Mouse (Mus musculus): ENCODE data around the gene Inip. TPM values are rescaled to one million over a fixed set of nuclear protein-coding genes. Genes with fewer than 3 reads are reported as not detected.

The Inip gene
- total and polyA plus RNA-seq, 2 experiments from 2014 or later = 20.8 to 35.8 TPM

GRCm38 (mm10) chr4:59823470-59823869, 22.1 kb upstream of the Inip start:
- H3K4me1 ChIP-seq (ENCODE audit: insufficient read depth, low read length) = no peaks in the 10 kb centered on the region
- H3K9me3 ChIP-seq (ENCODE audit: low read length) = no peaks in the 10 kb centered on the region
- H3K27me3 ChIP-seq (ENCODE audit: insufficient read depth, low read length) = no peaks in the 10 kb centered on the region
- no peak overlapping the region for H3K27ac ChIP-seq (ENCODE audit: low read depth, low read length)
- no peak overlapping the region for H3K4me3 ChIP-seq (ENCODE audit: low read depth, low read length)
- DNase-seq (ENCODE audit: low spot score) (peak; percentile 65), ATAC-seq (ENCODE audit: low FRiP score) (no peak)
- TF ChIP-seq CTCF (IDR thresholded peaks at IDR 0.05) = no peak
- H3K9ac ChIP-seq (replicated peaks; ENCODE audit: low read length, poor library complexity, severe bottlenecking) = no peak overlapping the region
- H3K4me2 ChIP-seq (ENCODE audit: low read depth, low read length, poor library complexity, severe bottlenecking) = no peak overlapping the region
- no peaks in the 10 kb centered on the region for H3K36me3 ChIP-seq (ENCODE audit: insufficient read depth, low read length)
- WGBS = 68% methylated on average over 7 of the region's 7 CpGs

GRCm38 (mm10) chr4:59822119-59822518, 20.7 kb upstream of the Inip start:
- WGBS = 81% methylated on average over 4 of the region's 4 CpGs
- ATAC-seq (ENCODE audit: low FRiP score) (no peak), DNase-seq (ENCODE audit: low spot score) (no peak)
- H3K36me3 ChIP-seq (ENCODE audit: insufficient read depth, low read length) = no peaks in the 10 kb centered on the region
- no peaks in the 10 kb centered on the region for H3K27me3 ChIP-seq (ENCODE audit: insufficient read depth, low read length)
- no peaks in the 10 kb centered on the region for H3K9me3 ChIP-seq (ENCODE audit: low read length)
- H3K9ac ChIP-seq (replicated peaks; ENCODE audit: low read length, poor library complexity, severe bottlenecking) = no peak overlapping the region
- H3K4me3 ChIP-seq (ENCODE audit: low read depth, low read length) = no peak overlapping the region
- no peaks in the 10 kb centered on the region for H3K4me1 ChIP-seq (ENCODE audit: insufficient read depth, low read length)
- H3K4me2 ChIP-seq (ENCODE audit: low read depth, low read length, poor library complexity, severe bottlenecking) = no peak overlapping the region
- H3K27ac ChIP-seq (ENCODE audit: low read depth, low read length) = no peak overlapping the region
- TF ChIP-seq CTCF (IDR thresholded peaks at IDR 0.05) = no peak

GRCm38 (mm10) chr4:59821516-59821915, 20.1 kb upstream of the Inip start:
- TF ChIP-seq CTCF (IDR thresholded peaks at IDR 0.05) = no peak
- Histone ChIP-seq H3K4me2 (ENCODE audit: low read depth, low read length, poor library complexity, severe bottlenecking) (no peak overlapping the region), H3K9ac (replicated peaks; ENCODE audit: low read length, poor library complexity, severe bottlenecking) (no peak overlapping the region), H3K4me1 (ENCODE audit: insufficient read depth, low read length) (no peaks in the 10 kb centered on the region), H3K27me3 (ENCODE audit: insufficient read depth, low read length) (no peaks in the 10 kb centered on the region), H3K36me3 (ENCODE audit: insufficient read depth, low read length) (no peaks in the 10 kb centered on the region), H3K9me3 (ENCODE audit: low read length) (no peaks in the 10 kb centered on the region), H3K4me3 (ENCODE audit: low read depth, low read length) (no peak overlapping the region), H3K27ac (ENCODE audit: low read depth, low read length) (no peak overlapping the region)
- 91% methylated on average over 1 of the region's 1 CpGs for WGBS
- DNase-seq (ENCODE audit: low spot score) = no peak
- ATAC-seq (ENCODE audit: low FRiP score) = no peak

- no peak for TF ChIP-seq CTCF (IDR thresholded peaks at IDR 0.05)
- no peak overlapping the region for H3K4me2 ChIP-seq (ENCODE audit: low read depth, low read length, poor library complexity, severe bottlenecking)
- H3K4me1 ChIP-seq (ENCODE audit: insufficient read depth, low read length) = no peaks in the 10 kb centered on the region
- WGBS = 40% methylated on average over 12 of the region's 12 CpGs
- ATAC-seq (ENCODE audit: low FRiP score) = peak; percentile 55
- peak; percentile 82 for DNase-seq (ENCODE audit: low spot score)
- no peaks in the 10 kb centered on the region for H3K36me3 ChIP-seq (ENCODE audit: insufficient read depth, low read length)
- H3K9me3 ChIP-seq (ENCODE audit: low read length) = no peaks in the 10 kb centered on the region
- no peak overlapping the region for H3K9ac ChIP-seq (replicated peaks; ENCODE audit: low read length, poor library complexity, severe bottlenecking)
- no peaks in the 10 kb centered on the region for H3K27me3 ChIP-seq (ENCODE audit: insufficient read depth, low read length)
- no peak overlapping the region for H3K27ac ChIP-seq (ENCODE audit: low read depth, low read length)
- H3K4me3 ChIP-seq (ENCODE audit: low read depth, low read length) = no peak overlapping the region
Observed at GRCm38 (mm10) chr4:59819477-59820022, 18.2 kb upstream of the Inip start.

GRCm38 (mm10) chr4:59819054-59819472, 17.7 kb upstream of the Inip start:
- Histone ChIP-seq H3K4me1 (ENCODE audit: insufficient read depth, low read length) (no peaks in the 10 kb centered on the region), H3K4me2 (ENCODE audit: low read depth, low read length, poor library complexity, severe bottlenecking) (no peak overlapping the region), H3K9me3 (ENCODE audit: low read length) (no peaks in the 10 kb centered on the region), H3K36me3 (ENCODE audit: insufficient read depth, low read length) (no peaks in the 10 kb centered on the region), H3K4me3 (ENCODE audit: low read depth, low read length) (no peak overlapping the region), H3K9ac (replicated peaks; ENCODE audit: low read length, poor library complexity, severe bottlenecking) (no peak overlapping the region), H3K27ac (ENCODE audit: low read depth, low read length) (no peak overlapping the region), H3K27me3 (ENCODE audit: insufficient read depth, low read length) (no peaks in the 10 kb centered on the region)
- no peak for TF ChIP-seq CTCF (IDR thresholded peaks at IDR 0.05)
- no peak for ATAC-seq (ENCODE audit: low FRiP score)
- peak; percentile 38 for DNase-seq (ENCODE audit: low spot score)
- WGBS = 65% methylated on average over 7 of the region's 7 CpGs

GRCm38 (mm10) chr4:59818498-59818897, 17.1 kb upstream of the Inip start:
- DNase-seq (ENCODE audit: low spot score) (no peak), ATAC-seq (ENCODE audit: low FRiP score) (no peak)
- no peaks in the 10 kb centered on the region for H3K4me1 ChIP-seq (ENCODE audit: insufficient read depth, low read length)
- H3K4me3 ChIP-seq (ENCODE audit: low read depth, low read length) = no peak overlapping the region
- 71% methylated on average over 10 of the region's 10 CpGs for WGBS
- H3K9ac ChIP-seq (replicated peaks; ENCODE audit: low read length, poor library complexity, severe bottlenecking) = no peak overlapping the region
- H3K36me3 ChIP-seq (ENCODE audit: insufficient read depth, low read length) = no peaks in the 10 kb centered on the region
- no peak overlapping the region for H3K27ac ChIP-seq (ENCODE audit: low read depth, low read length)
- no peaks in the 10 kb centered on the region for H3K27me3 ChIP-seq (ENCODE audit: insufficient read depth, low read length)
- no peak for TF ChIP-seq CTCF (IDR thresholded peaks at IDR 0.05)
- no peaks in the 10 kb centered on the region for H3K9me3 ChIP-seq (ENCODE audit: low read length)
- no peak overlapping the region for H3K4me2 ChIP-seq (ENCODE audit: low read depth, low read length, poor library complexity, severe bottlenecking)

Measured in midbrain, postnatal 0 days (tissue).